Mouse (Mus musculus) liver, adult 2 months (tissue): ENCODE data around the gene Wbp1.

Source experiments
- CTCF ChIP-seq: fragments of 200-500 bp; IDR thresholded peaks from 2 replicates; pipeline ENCODE4 v1.5.1; 2011; ENCODE audit warnings: low read depth, low read length, control low read depth
- POLR2A ChIP-seq: fragments of 200-500 bp; IDR thresholded peaks from 2 replicates; pipeline ENCODE4 v1.6.1; 2011; ENCODE audit warnings: low read length, control low read depth; ENCODE audit not compliant: insufficient read depth; ENCODE audit errors: extremely low read depth

- TF ChIP-seq CTCF (no peak), POLR2A (no peak)
Observed at GRCm38 (mm10) chr6:83151721-83152120, 30.4 kb upstream of the Wbp1 start.
